ENCODE assay signal across 10 mouse cellular contexts in genomic region chr4:140043953-140044352, GRCm38 (mm10).
DNase-seq lines count a peak whose midpoint lies in the region; ATAC-seq lines count a peak whose summit lies in the region.
"Had no signal": no experiment of that assay in that cellular context is flagged by ENCODE, and none has a peak within 500 bp of the region (broad histone marks: within the 10 kb centered on the region; RNA-seq: fewer than 3 reads in every experiment).

No protein-coding gene starts in this region.

- intact Hi-C loops in heart, postnatal 25 days (cut with DNase I): no loop called here

- DNase-seq in heart, adult 18-20 months: peak; percentile 33 to 62
- DNase-seq in heart, postnatal 25 days (ENCODE audit: low spot score): no peak
- peak; percentile 35 for DNase-seq in testis, postnatal 14 days (ENCODE audit: low spot score)
- no peak for DNase-seq in testis, postnatal 10 days (ENCODE audit: low spot score)
- DNase-seq in heart, adult 8-10 months (ENCODE audit: low spot score): peak; percentile 17
- DNase-seq in embryo, embryonic 9.5 days (ENCODE audit: extremely low spot score): no peak
- DNase-seq: forebrain, postnatal 0 days; kidney, adult 11 months had no signal

- ATAC-seq in megakaryocyte-erythroid progenitor cell, adult 5-6 weeks (replicated peaks; ENCODE audit: low FRiP score, low TSS enrichment, poor library complexity, severe bottlenecking): no peak
- ATAC-seq in megakaryocyte, adult 5-6 weeks (ENCODE audit: poor library complexity, severe bottlenecking): no peak
- ATAC-seq: forebrain, postnatal 0 days had no signal

Comparison
In these comparisons a context has a peak if more than half of its experiments do, and no peak if none do; other contexts are left out.
1. DNase-seq: peak in heart, adult 18-20 months (2 of 2), testis, postnatal 14 days (single experiment) and heart, adult 8-10 months (single experiment); none in heart, postnatal 25 days (single experiment), testis, postnatal 10 days (single experiment) and embryo, embryonic 9.5 days (single experiment).